Mouse (Mus musculus): ENCODE results near the gene Psg22.
"Not testable (repeated sequence)": the region's sequence is repeated elsewhere in the genome, so short reads cannot be mapped to it uniquely, and the experiment has no call there.

- not testable (repeated sequence) for TF ChIP-seq CTCF (IDR thresholded peaks at IDR 0.05; ENCODE audit: extremely low read depth, insufficient read depth, insufficient read length, insufficient replicate concordance); POLR2A (IDR thresholded peaks at IDR 0.05; ENCODE audit: low read depth, low read length)
Measured at GRCm38 (mm10) chr7:18710331-18710730, 7.6 kb upstream of the Psg22 start.

All from spleen, adult 2 months (tissue).